Mouse (Mus musculus): ENCODE data around the gene Fbp1. TPM values are rescaled to one million over a fixed set of nuclear protein-coding genes. Genes with fewer than 3 reads are reported as not detected.
"Not testable (repeated sequence)": the region's sequence is repeated elsewhere in the genome, so short reads cannot be mapped to it uniquely, and the experiment has no call there.

Fbp1 gene
- polyA plus RNA-seq, 1 experiment = not detected

DNA sequence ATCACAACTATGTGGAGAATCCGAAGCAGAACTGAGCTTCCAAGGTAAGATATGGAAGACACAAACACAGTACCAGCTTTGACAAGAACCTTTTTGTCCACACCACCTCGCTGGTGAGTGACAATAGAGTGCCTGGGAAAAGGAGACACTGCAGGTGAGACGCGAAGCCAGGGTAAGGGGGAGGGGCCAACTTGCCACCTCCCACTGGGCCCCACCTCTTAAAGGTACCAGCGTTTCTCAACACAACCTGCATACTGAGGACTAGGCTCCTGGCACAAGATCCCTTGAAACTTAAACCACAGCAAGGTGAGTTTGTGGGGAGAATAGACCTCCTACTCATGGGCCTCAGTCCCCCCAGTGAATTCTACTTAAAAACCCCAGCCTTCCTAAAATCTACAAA lies 10.8 kb downstream of the Fbp1 start:
- peaks cover 5% of the 10 kb centered on the region; the same call in 1 of the 2 replicates for H3K4me1 ChIP-seq (ENCODE audit: control insufficient read depth, insufficient read depth, low read length)
- H3K27ac ChIP-seq (ENCODE audit: insufficient read depth, low read depth, low read length) = no peak overlapping the region
- TF ChIP-seq CTCF (IDR thresholded peaks at IDR 0.05; ENCODE audit: insufficient read depth, low read depth, low read length) (no peak), POLR2A (IDR thresholded peaks at IDR 0.05; ENCODE audit: insufficient read depth, low read depth, low read length) (no peak)
- H3K4me3 ChIP-seq (ENCODE audit: insufficient read depth, low read depth, low read length) = no peak overlapping the region
- WGBS = 25% methylated on average over 5 of the region's 5 CpGs

GRCm38 (mm10) chr13:62876111-62876510 lies 12.0 kb downstream of the Fbp1 start:
- no peak overlapping the region for H3K27ac ChIP-seq (ENCODE audit: insufficient read depth, low read depth, low read length)
- 89% methylated on average over 1 of the region's 1 CpGs for WGBS
- H3K4me3 ChIP-seq (ENCODE audit: insufficient read depth, low read depth, low read length) = no peak overlapping the region
- H3K4me1 ChIP-seq (ENCODE audit: control insufficient read depth, insufficient read depth, low read length) = peaks cover 5% of the 10 kb centered on the region; the same call in 1 of the 2 replicates
- TF ChIP-seq CTCF (IDR thresholded peaks at IDR 0.05; ENCODE audit: insufficient read depth, low read depth, low read length) = no peak
- TF ChIP-seq POLR2A (IDR thresholded peaks at IDR 0.05; ENCODE audit: insufficient read depth, low read depth, low read length) = no peak

DNA sequence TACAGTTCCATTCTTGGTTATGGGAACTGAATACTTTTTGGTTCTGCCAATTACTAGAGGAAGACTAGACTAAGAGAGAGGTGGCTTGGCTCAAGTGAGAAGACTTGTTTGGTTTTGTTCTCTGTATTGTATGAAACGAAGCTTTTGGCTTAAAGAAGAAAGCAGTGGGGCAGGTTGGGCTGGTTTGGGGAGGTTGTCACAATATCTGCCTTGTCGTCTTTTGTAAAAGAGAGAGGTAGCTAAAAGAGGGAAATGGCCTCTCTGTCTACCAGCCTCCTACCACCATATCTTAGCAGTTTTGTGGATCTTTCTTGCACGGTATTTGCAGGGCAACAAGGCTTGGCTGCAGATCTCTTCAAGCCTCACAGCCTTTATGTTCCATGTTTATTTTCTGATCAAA lies 15.8 kb downstream of the Fbp1 start:
- TF ChIP-seq CTCF (IDR thresholded peaks at IDR 0.05; ENCODE audit: insufficient read depth, low read depth, low read length) = no peak
- TF ChIP-seq POLR2A (IDR thresholded peaks at IDR 0.05; ENCODE audit: insufficient read depth, low read depth, low read length) = no peak
- no peak overlapping the region for H3K4me3 ChIP-seq (ENCODE audit: insufficient read depth, low read depth, low read length)
- no peak overlapping the region for H3K27ac ChIP-seq (ENCODE audit: insufficient read depth, low read depth, low read length)
- WGBS = 60% methylated on average over 3 of the region's 3 CpGs
- H3K4me1 ChIP-seq (ENCODE audit: control insufficient read depth, insufficient read depth, low read length) = no peaks in the 10 kb centered on the region

DNA sequence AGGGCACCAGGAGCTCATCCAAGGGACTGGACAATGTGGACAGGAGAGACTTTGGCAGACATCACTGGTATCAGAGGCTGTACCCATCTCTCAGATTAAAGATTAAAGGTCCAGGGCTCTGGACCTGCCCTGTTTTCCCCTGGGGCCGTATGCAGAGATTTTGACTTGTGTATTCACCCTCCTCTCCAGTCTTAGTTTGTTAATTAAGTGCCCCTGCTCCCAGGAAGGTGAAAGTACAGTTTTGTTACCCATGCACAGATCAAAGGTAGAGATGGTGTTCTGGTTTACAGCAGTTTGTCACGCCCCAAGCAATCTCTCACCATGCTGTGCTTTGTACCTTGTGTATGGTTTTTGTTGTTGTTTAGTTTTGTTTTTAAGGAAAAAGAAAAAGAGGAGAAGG lies 17.5 kb downstream of the Fbp1 start:
- WGBS = 87% methylated on average over 2 of the region's 2 CpGs
- TF ChIP-seq CTCF (IDR thresholded peaks at IDR 0.05; ENCODE audit: insufficient read depth, low read depth, low read length) = no peak
- no peak for TF ChIP-seq POLR2A (IDR thresholded peaks at IDR 0.05; ENCODE audit: insufficient read depth, low read depth, low read length)

DNA sequence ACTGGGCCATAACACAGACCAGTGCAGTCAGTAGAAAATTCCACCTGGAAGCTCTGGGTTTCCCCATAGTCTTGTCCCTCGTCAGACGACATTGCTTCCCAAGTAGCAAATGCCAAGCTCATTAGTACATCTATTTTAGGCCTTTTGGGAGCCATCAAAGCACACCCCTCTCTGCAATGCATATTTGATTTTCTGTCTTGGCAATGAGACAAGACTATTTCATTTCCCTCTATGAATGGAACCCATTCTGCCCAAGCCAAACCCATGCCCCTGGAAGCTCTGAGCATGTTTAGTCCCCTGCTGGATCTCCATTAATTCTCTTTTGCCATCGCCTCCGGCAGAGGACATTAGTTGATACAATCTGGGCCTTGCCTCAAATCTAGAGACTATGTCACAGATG lies 21.3 kb downstream of the Fbp1 start:
- no peak overlapping the region for H3K27ac ChIP-seq (ENCODE audit: insufficient read depth, low read depth, low read length)
- H3K4me1 ChIP-seq (ENCODE audit: control insufficient read depth, insufficient read depth, low read length) = no peaks in the 10 kb centered on the region
- H3K4me3 ChIP-seq (ENCODE audit: insufficient read depth, low read depth, low read length) = no peak overlapping the region
- 50% methylated on average over 4 of the region's 4 CpGs for WGBS
- TF ChIP-seq POLR2A (IDR thresholded peaks at IDR 0.05; ENCODE audit: insufficient read depth, low read depth, low read length) = no peak
- TF ChIP-seq CTCF (IDR thresholded peaks at IDR 0.05; ENCODE audit: insufficient read depth, low read depth, low read length) = no peak

More for the DNA sequence above, 17.5 kb downstream of the Fbp1 start:
- Histone ChIP-seq H3K27ac (ENCODE audit: insufficient read depth, low read depth, low read length) (no peak overlapping the region), H3K4me1 (ENCODE audit: control insufficient read depth, insufficient read depth, low read length) (no peaks in the 10 kb centered on the region), H3K4me3 (ENCODE audit: insufficient read depth, low read depth, low read length) (no peak overlapping the region)

DNA sequence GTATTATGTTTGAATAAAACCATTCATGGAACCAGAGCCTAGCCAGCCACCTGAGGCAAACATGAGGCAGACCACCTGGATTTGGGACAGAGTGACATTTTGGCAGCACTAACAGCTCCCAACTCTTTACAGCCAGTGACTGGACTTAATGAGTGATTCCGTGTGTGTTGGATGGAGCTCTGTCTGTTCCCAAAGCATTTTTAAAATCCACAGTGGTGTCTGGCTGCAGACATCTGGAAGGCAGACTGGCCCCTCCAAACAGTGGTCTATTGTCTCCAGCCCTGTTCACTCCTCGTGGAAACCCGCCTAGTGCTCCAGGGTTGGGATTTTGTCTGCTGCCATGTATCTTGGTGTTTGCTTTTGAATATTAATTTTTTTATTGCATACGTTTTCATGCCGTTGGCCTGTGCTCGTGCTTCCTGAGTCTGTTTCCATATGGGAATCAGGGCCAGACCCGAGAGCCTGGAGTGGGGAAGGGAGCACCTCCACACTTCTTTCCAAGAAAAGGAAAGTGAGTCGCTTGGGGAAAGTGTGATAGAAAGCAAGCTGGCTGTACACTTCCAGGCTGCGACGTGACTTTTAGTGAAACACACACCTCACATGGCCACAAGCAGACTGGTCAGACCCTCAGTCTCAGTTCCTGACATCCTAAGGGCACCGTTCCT lies 22.3 kb downstream of the Fbp1 start:
- H3K4me3 ChIP-seq (ENCODE audit: insufficient read depth, low read depth, low read length) = no peak overlapping the region
- no peak overlapping the region for H3K27ac ChIP-seq (ENCODE audit: insufficient read depth, low read depth, low read length)
- no peaks in the 10 kb centered on the region for H3K4me1 ChIP-seq (ENCODE audit: control insufficient read depth, insufficient read depth, low read length)
- TF ChIP-seq POLR2A (IDR thresholded peaks at IDR 0.05; ENCODE audit: insufficient read depth, low read depth, low read length) = no peak
- TF ChIP-seq CTCF (IDR thresholded peaks at IDR 0.05; ENCODE audit: insufficient read depth, low read depth, low read length) = no peak
- 64% methylated on average over 11 of the region's 11 CpGs for WGBS

- WGBS = 70% methylated on average over 6 of the region's 6 CpGs
- TF ChIP-seq CTCF (IDR thresholded peaks at IDR 0.05; ENCODE audit: insufficient read depth, low read depth, low read length) = no peak
- TF ChIP-seq POLR2A (IDR thresholded peaks at IDR 0.05; ENCODE audit: insufficient read depth, low read depth, low read length) = no peak
- Histone ChIP-seq H3K4me3 (ENCODE audit: insufficient read depth, low read depth, low read length) (no peak overlapping the region), H3K27ac (ENCODE audit: insufficient read depth, low read depth, low read length) (no peak overlapping the region), H3K4me1 (ENCODE audit: control insufficient read depth, insufficient read depth, low read length) (no peaks in the 10 kb centered on the region)
Measured at GRCm38 (mm10) chr13:62863771-62864170, 24.3 kb downstream of the Fbp1 start.

GRCm38 (mm10) chr13:62862875-62863274 lies 25.2 kb downstream of the Fbp1 start:
- 94% methylated on average over 3 of the region's 3 CpGs for WGBS
- Histone ChIP-seq H3K27ac (ENCODE audit: insufficient read depth, low read depth, low read length) (no peak overlapping the region), H3K4me3 (ENCODE audit: insufficient read depth, low read depth, low read length) (no peak overlapping the region), H3K4me1 (ENCODE audit: control insufficient read depth, insufficient read depth, low read length) (no peaks in the 10 kb centered on the region; the same call in 1 of the 2 replicates)
- TF ChIP-seq POLR2A (IDR thresholded peaks at IDR 0.05; ENCODE audit: insufficient read depth, low read depth, low read length) = no peak
- no peak for TF ChIP-seq CTCF (IDR thresholded peaks at IDR 0.05; ENCODE audit: insufficient read depth, low read depth, low read length)

DNA sequence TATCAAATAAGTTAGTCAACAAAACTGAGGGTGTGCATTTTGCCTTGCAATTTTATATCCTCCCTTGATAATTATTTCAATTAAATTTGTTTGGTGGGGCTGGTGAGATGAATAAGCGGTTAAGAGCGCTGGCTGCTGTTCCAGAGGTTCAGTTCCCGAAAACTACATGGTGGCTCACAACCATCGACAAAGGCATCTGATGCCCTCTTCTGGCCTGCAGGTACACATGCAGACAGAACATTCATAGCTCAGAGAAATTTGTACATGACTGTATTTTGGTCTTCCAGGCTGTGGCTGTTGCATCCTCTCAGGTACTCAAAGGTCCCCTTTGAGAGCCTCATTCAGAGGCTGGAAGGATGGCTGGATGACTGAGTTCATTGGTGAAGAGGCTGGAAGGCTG lies 28.0 kb downstream of the Fbp1 start:
- Histone ChIP-seq H3K27ac (ENCODE audit: insufficient read depth, low read depth, low read length) (no peak overlapping the region), H3K4me1 (ENCODE audit: control insufficient read depth, insufficient read depth, low read length) (peaks cover 2% of the 10 kb centered on the region; the same call in 1 of the 2 replicates), H3K4me3 (ENCODE audit: insufficient read depth, low read depth, low read length) (no peak overlapping the region)
- 90% methylated on average over 4 of the region's 4 CpGs for WGBS
- TF ChIP-seq CTCF (IDR thresholded peaks at IDR 0.05; ENCODE audit: insufficient read depth, low read depth, low read length) (no peak), POLR2A (IDR thresholded peaks at IDR 0.05; ENCODE audit: insufficient read depth, low read depth, low read length) (no peak)

DNA sequence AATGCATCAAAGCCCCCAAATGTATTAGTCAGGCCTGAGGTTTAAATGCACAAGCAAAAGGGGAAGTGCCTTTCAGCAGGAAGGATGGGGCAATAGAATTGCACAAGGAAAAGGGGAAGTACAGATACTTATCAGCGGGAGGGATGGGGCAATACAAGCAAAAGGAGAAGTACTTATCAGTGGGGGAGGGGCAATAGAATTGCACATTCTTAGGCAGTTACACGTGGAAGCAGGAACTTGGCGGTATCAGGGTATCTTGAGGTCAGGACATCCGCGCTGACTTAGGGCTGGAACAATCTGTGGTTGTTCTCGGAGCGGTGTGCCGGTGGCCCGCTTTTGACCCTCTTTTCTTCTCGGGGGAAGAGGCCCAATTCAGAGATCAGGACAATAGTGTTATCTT lies 28.8 kb downstream of the Fbp1 start:
- H3K4me1 ChIP-seq (ENCODE audit: control insufficient read depth, insufficient read depth, low read length); H3K27ac ChIP-seq (ENCODE audit: insufficient read depth, low read depth, low read length); H3K4me3 ChIP-seq (ENCODE audit: insufficient read depth, low read depth, low read length): not testable (repeated sequence)
- WGBS = 85% methylated on average over 10 of the region's 10 CpGs
